Mouse (Mus musculus) cerebellum, adult 9-11 months (tissue): Measurements from ENCODE around the gene Txnrd2.

Experiments
- DNase-seq: peaks from one replicate; pipeline ENCODE4 v3.0.0; 2022

Gene Txnrd2

GRCm38 (mm10) chr16:18418756-18419602 is 7.2 kb upstream of the Txnrd2 start:
- no peak for DNase-seq

- DNase-seq = no peak
Measured at GRCm38 (mm10) chr16:18419603-18420026, 6.6 kb upstream of the Txnrd2 start.

GRCm38 (mm10) chr16:18420571-18420970 is 5.6 kb upstream of the Txnrd2 start:
- DNase-seq = no peak

GRCm38 (mm10) chr16:18423203-18423914 is 2.8 kb upstream of the Txnrd2 start:
- no peak for DNase-seq

GRCm38 (mm10) chr16:18423915-18424265 is 2.3 kb upstream of the Txnrd2 start:
- DNase-seq = no peak

- DNase-seq = no peak
Measured at GRCm38 (mm10) chr16:18424364-18425045, 1.7 kb upstream of the Txnrd2 start.

GRCm38 (mm10) chr16:18425475-18426214 is 539 bp upstream of the Txnrd2 start:
- no peak for DNase-seq

GRCm38 (mm10) chr16:18426802-18427280 is 657 bp downstream of the Txnrd2 start, which contains the start of gene Comt:
Comt (minus strand) TSS chr16:18426852.
- DNase-seq = no peak

GRCm38 (mm10) chr16:18428011-18428515 is 1.9 kb downstream of the Txnrd2 start:
- DNase-seq = no peak

- DNase-seq = no peak
Measured at GRCm38 (mm10) chr16:18428516-18429042, 2.4 kb downstream of the Txnrd2 start.

GRCm38 (mm10) chr16:18429641-18430040 is 3.5 kb downstream of the Txnrd2 start:
- DNase-seq = no peak

GRCm38 (mm10) chr16:18430641-18431212 is 4.5 kb downstream of the Txnrd2 start:
- DNase-seq = no peak

GRCm38 (mm10) chr16:18433341-18433920 is 7.2 kb downstream of the Txnrd2 start:
- no peak for DNase-seq

GRCm38 (mm10) chr16:18436128-18436527 is 9.9 kb downstream of the Txnrd2 start:
- DNase-seq = no peak

GRCm38 (mm10) chr16:18443385-18443841 is 17.2 kb downstream of the Txnrd2 start:
- DNase-seq = peak; percentile 88

GRCm38 (mm10) chr16:18447243-18447642 is 21.1 kb downstream of the Txnrd2 start:
- DNase-seq = no peak

- DNase-seq = no peak
Measured at GRCm38 (mm10) chr16:18448104-18448503, 21.9 kb downstream of the Txnrd2 start.

- DNase-seq = no peak
Measured at GRCm38 (mm10) chr16:18449005-18449404, 22.8 kb downstream of the Txnrd2 start.

- peak; percentile 80 for DNase-seq
Measured at GRCm38 (mm10) chr16:18451486-18452181, 25.4 kb downstream of the Txnrd2 start.

GRCm38 (mm10) chr16:18452361-18452862 is 26.2 kb downstream of the Txnrd2 start:
- peak; percentile 56 for DNase-seq
